Mouse (Mus musculus): ENCODE results near the gene BC025920. TPM values are rescaled to one million over a fixed set of nuclear protein-coding genes. Genes with fewer than 3 reads are reported as not detected.

BC025920 gene
- polyA plus RNA-seq, 1 experiment from 2014 or later: 2.0 TPM

GRCm38 (mm10) chr10:81597137-81597950, 8.7 kb upstream of the BC025920 start:
- peak overlapping the region; percentile 87 for H3K27ac ChIP-seq
- 0 out of 2 replicates have a peak, but pooled peaks have one; percentile 2 for ATAC-seq (ENCODE audit: insufficient number of reproducible peaks, insufficient read depth, low FRiP score, low TSS enrichment, low read depth)
- H3K9ac ChIP-seq: 0 out of 2 replicates have a peak overlapping the region, but pooled peaks have one; percentile 44
- H3K27me3 ChIP-seq: peaks cover 22% of the 10 kb centered on the region
- no peaks in the 10 kb centered on the region for H3K9me3 ChIP-seq
- H3K36me3 ChIP-seq: no peaks in the 10 kb centered on the region
- peak overlapping the region; percentile 20 for H3K4me3 ChIP-seq
- H3K4me2 ChIP-seq: peak overlapping the region; percentile 53
- H3K4me1 ChIP-seq: peaks cover 63% of the 10 kb centered on the region
- WGBS: 2% methylated on average over 12 of the region's 12 CpGs

DNA sequence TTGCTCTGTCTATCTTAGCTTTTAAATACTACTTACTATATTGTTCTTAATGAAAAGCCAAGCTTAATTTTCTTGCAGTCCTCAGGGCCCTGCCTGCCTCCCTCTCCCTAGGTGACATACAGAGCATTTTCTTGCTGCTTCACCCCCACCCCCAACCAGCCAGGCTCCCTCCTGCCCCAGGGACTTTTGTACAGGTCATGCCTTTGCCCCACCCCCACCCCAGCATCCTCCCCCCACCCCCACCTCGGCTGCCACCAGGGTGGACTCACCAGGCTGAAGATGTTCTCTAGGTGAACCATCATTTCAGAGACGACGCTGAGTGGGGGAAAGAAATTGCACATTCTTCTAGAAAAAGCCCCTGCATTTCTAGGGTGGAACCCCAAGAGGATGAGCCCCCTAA, 7.7 kb upstream of the BC025920 start:
- no peak for ATAC-seq (ENCODE audit: insufficient number of reproducible peaks, insufficient read depth, low FRiP score, low TSS enrichment, low read depth)
- Histone ChIP-seq H3K4me3 (no peak overlapping the region), H3K9me3 (no peaks in the 10 kb centered on the region), H3K27ac (no peak overlapping the region), H3K4me2 (no peak overlapping the region), H3K9ac (no peak overlapping the region), H3K36me3 (no peaks in the 10 kb centered on the region), H3K27me3 (peaks cover 19% of the 10 kb centered on the region), H3K4me1 (peaks cover 67% of the 10 kb centered on the region)
- WGBS: 24% methylated on average over 3 of the region's 3 CpGs

GRCm38 (mm10) chr10:81598871-81599270, 7.2 kb upstream of the BC025920 start:
- no peaks in the 10 kb centered on the region for H3K9me3 ChIP-seq
- H3K4me3 ChIP-seq: no peak overlapping the region
- peaks cover 14% of the 10 kb centered on the region for H3K27me3 ChIP-seq
- WGBS: 35% methylated on average over 6 of the region's 6 CpGs
- peaks cover 65% of the 10 kb centered on the region for H3K4me1 ChIP-seq
- no peak overlapping the region for H3K27ac ChIP-seq
- no peaks in the 10 kb centered on the region for H3K36me3 ChIP-seq
- ATAC-seq (ENCODE audit: insufficient number of reproducible peaks, insufficient read depth, low FRiP score, low TSS enrichment, low read depth): no peak
- no peak overlapping the region for H3K4me2 ChIP-seq
- H3K9ac ChIP-seq: no peak overlapping the region

DNA sequence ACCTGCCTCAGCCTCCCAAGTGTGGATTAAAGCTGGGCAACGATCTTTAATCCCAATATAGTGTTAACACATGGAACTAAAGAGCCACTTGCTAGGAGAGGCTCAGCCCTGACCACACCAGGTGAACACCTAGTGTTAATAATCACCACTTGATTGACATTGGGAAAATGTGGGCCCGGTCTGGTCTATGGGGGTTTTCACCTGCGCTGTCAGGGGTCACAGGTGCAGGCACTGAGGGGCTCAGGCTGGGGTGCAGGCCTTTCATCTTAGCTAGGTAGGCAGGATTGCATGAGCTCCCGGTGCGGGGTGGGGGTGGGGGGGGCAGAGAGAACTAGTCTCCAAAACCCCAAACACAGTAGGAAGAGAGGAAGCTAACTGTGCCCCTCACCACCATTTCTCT, 6.4 kb upstream of the BC025920 start:
- Histone ChIP-seq H3K27me3 (0 out of 2 replicates have a peak, but pooled peaks cover 9% of the 10 kb centered on the region), H3K4me3 (no peak overlapping the region), H3K9me3 (no peaks in the 10 kb centered on the region), H3K27ac (no peak overlapping the region), H3K9ac (no peak overlapping the region), H3K4me2 (no peak overlapping the region), H3K36me3 (no peaks in the 10 kb centered on the region), H3K4me1 (peaks cover 69% of the 10 kb centered on the region)
- ATAC-seq (ENCODE audit: insufficient number of reproducible peaks, insufficient read depth, low FRiP score, low TSS enrichment, low read depth): no peak
- 64% methylated on average over 5 of the region's 5 CpGs for WGBS

GRCm38 (mm10) chr10:81600096-81600495, 6.0 kb upstream of the BC025920 start:
- H3K27ac ChIP-seq: peak overlapping the region; percentile 81

DNA sequence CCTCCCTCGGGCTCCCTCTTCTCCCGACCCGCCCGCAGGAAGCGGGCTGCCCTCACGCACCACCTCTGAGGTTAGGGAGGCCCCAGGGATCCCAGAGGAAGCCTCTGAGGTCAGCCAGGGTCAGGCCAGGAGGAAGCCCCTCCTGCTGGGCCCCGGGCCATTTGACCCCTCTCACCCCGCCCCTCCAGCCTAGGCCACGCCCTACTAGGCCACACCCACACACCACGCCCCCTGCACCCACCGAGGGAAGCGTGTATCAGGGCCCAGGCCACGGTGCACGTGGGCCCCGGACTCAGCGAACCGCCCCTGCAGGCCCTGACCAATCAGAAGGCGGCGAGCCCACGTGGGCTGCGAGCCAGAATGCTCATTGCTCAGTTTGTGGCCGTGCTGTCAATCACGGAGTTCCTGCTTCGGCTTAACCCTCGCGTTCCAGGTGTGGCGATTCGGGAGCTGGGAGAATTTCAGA, 5.3 kb upstream of the BC025920 start, which contains the start of gene Tle6:
Gene Tle6 (minus strand): TSS at position 336 of the 466 bp plus-strand sequence.
- H3K27me3 ChIP-seq: no peaks in the 10 kb centered on the region
- no peaks in the 10 kb centered on the region for H3K9me3 ChIP-seq
- peak; percentile 82 for ATAC-seq (ENCODE audit: insufficient number of reproducible peaks, insufficient read depth, low FRiP score, low TSS enrichment, low read depth)
- peaks cover 70% of the 10 kb centered on the region for H3K4me1 ChIP-seq
- H3K4me2 ChIP-seq: peak within 1 kb of the TSS; percentile 61
- WGBS: under 1% methylated on average over 28 of the region's 28 CpGs
- H3K27ac ChIP-seq: peak within 1 kb of the TSS; percentile 81
- H3K36me3 ChIP-seq: no peaks in the 10 kb centered on the region
- peak within 1 kb of the TSS; percentile 35 for H3K4me3 ChIP-seq
- peak within 1 kb of the TSS; percentile 47; the same call in 1 of the 2 replicates for H3K9ac ChIP-seq

More at GRCm38 (mm10) chr10:81600096-81600495, 6.0 kb upstream of the BC025920 start:
- peaks cover 70% of the 10 kb centered on the region for H3K4me1 ChIP-seq
- WGBS: 42% methylated on average over 10 of the region's 10 CpGs
- H3K36me3 ChIP-seq: no peaks in the 10 kb centered on the region
- H3K9me3 ChIP-seq: no peaks in the 10 kb centered on the region
- H3K4me2 ChIP-seq: peak overlapping the region; percentile 61; the same call in 1 of the 2 replicates
- no peak overlapping the region for H3K9ac ChIP-seq
- 0 out of 2 replicates have a peak, but pooled peaks cover 4% of the 10 kb centered on the region for H3K27me3 ChIP-seq
- no peak overlapping the region for H3K4me3 ChIP-seq
- no peak for ATAC-seq (ENCODE audit: insufficient number of reproducible peaks, insufficient read depth, low FRiP score, low TSS enrichment, low read depth)

GRCm38 (mm10) chr10:81601396-81601905, 4.6 kb upstream of the BC025920 start:
- peaks cover 64% of the 10 kb centered on the region for H3K4me1 ChIP-seq
- peak overlapping the region; percentile 47; the same call in 1 of the 2 replicates for H3K9ac ChIP-seq
- H3K36me3 ChIP-seq: no peaks in the 10 kb centered on the region
- no peaks in the 10 kb centered on the region for H3K27me3 ChIP-seq
- peak overlapping the region; percentile 81 for H3K27ac ChIP-seq
- 13% methylated on average over 7 of the region's 7 CpGs for WGBS
- ATAC-seq (ENCODE audit: insufficient number of reproducible peaks, insufficient read depth, low FRiP score, low TSS enrichment, low read depth): no peak
- no peaks in the 10 kb centered on the region for H3K9me3 ChIP-seq
- H3K4me2 ChIP-seq: peak overlapping the region; percentile 61
- H3K4me3 ChIP-seq: 0 out of 2 replicates have a peak overlapping the region, but pooled peaks have one; percentile 35

GRCm38 (mm10) chr10:81602741-81603151, 3.3 kb upstream of the BC025920 start:
- Histone ChIP-seq H3K9ac (no peak overlapping the region), H3K4me2 (no peak overlapping the region), H3K9me3 (no peaks in the 10 kb centered on the region), H3K27ac (0 out of 2 replicates have a peak overlapping the region, but pooled peaks have one; percentile 33), H3K4me1 (peaks cover 57% of the 10 kb centered on the region), H3K27me3 (no peaks in the 10 kb centered on the region), H3K36me3 (no peaks in the 10 kb centered on the region), H3K4me3 (no peak overlapping the region)
- no peak for ATAC-seq (ENCODE audit: insufficient number of reproducible peaks, insufficient read depth, low FRiP score, low TSS enrichment, low read depth)
- WGBS: 13% methylated on average over 4 of the region's 4 CpGs

GRCm38 (mm10) chr10:81604019-81604967, 1.8 kb upstream of the BC025920 start:
- H3K4me1 ChIP-seq: peaks cover 47% of the 10 kb centered on the region
- no peaks in the 10 kb centered on the region for H3K9me3 ChIP-seq
- H3K36me3 ChIP-seq: peaks cover 9% of the 10 kb centered on the region
- H3K27ac ChIP-seq: no peak overlapping the region
- no peak for ATAC-seq (ENCODE audit: insufficient number of reproducible peaks, insufficient read depth, low FRiP score, low TSS enrichment, low read depth)
- H3K4me2 ChIP-seq: peak overlapping the region; percentile 84
- 73% methylated on average over 12 of the region's 12 CpGs for WGBS
- H3K4me3 ChIP-seq: no peak overlapping the region
- no peaks in the 10 kb centered on the region for H3K27me3 ChIP-seq
- peak overlapping the region; percentile 23; the same call in 1 of the 2 replicates for H3K9ac ChIP-seq

- Histone ChIP-seq H3K36me3 (peaks cover 11% of the 10 kb centered on the region), H3K27ac (peak overlapping the region; percentile 93), H3K9ac (peak overlapping the region; percentile 67), H3K27me3 (no peaks in the 10 kb centered on the region), H3K4me2 (peak overlapping the region; percentile 84), H3K4me1 (peaks cover 46% of the 10 kb centered on the region), H3K9me3 (no peaks in the 10 kb centered on the region), H3K4me3 (peak overlapping the region; percentile 60)
- WGBS: 19% methylated on average over 29 of the region's 29 CpGs
- ATAC-seq (ENCODE audit: insufficient number of reproducible peaks, insufficient read depth, low FRiP score, low TSS enrichment, low read depth): no peak
Measured at GRCm38 (mm10) chr10:81604968-81605665, 953 bp upstream of the BC025920 start.
